Mouse (Mus musculus) erythroblast, embryonic 14.5 days (primary cell): ENCODE data around the gene Efs.

Experiments used
- GATA1 ChIP-seq: IDR thresholded peaks from 2 replicates; pipeline ENCODE4 v1.6.1; 2012; ENCODE audit warnings: low read length, inconsistent platforms, mixed read lengths
- TAL1 ChIP-seq: IDR thresholded peaks from 3 replicates; pipeline ENCODE4 v1.6.1; 2012; ENCODE audit warnings: low read length, inconsistent platforms, mixed read lengths

- no peak for TF ChIP-seq TAL1
- TF ChIP-seq GATA1, result no peak
Observed at GRCm38 (mm10) chr14:54967874-54968273, 41.9 kb upstream of the Efs start.
